Mouse (Mus musculus) fibroblast of lung, adult 2 months (primary cell): ENCODE data around the gene Cyp2j9.
"Not testable (repeated sequence)": the region's sequence is repeated elsewhere in the genome, so short reads cannot be mapped to it uniquely, and the experiment has no call there.

ENCODE experiments used
- DNase-seq: peaks from one replicate; pipeline ENCODE4 v3.0.0-alpha.2; 2011; ENCODE audit warnings: low read depth

Gene Cyp2j9

DNA sequence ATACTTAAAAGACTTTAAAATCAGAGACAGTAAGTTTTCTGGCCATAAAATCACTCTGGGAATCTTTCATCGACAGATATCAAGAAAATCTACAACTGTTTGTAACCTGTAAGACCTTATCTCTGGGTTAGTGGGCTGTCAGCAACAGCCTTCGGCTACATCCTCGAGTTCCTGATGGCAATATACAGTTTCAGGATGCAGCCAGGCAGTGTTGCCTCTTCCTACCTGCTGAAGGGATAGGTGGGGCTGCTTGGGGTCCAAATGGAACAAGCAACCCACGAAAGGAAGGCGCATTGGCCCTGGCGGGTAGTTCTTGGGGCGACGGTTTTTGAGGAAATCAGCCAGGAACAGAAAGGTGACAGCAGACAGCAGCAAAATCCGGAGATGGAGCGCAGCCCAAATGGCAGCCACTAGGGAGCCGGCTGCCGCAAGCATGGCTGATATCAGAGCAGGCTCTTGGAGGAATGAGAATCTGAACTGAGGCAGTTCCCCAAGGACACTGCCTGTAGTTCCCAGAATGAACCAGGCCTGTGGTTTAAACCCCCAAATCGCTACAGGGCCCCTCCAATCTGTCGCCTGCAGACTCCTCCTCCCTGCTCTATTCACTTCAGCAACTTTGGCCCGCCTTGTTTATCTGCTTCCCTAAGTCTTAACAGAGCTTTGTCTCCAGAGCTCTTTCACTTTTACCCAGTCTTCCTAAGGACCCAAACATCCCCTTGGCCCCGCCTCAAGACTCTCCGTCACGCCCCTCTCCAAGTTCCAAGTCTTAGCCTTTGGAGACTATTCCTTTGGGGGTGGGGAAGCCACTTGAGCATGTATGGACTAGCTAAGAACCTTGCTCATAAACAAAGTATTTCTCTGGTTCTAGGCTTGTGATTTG, at the start of gene Cyp2j9:
Gene Cyp2j9, minus strand, starts transcription at position 668 of the 880 bp plus-strand sequence.
- DNase-seq: peak; percentile 53

DNA sequence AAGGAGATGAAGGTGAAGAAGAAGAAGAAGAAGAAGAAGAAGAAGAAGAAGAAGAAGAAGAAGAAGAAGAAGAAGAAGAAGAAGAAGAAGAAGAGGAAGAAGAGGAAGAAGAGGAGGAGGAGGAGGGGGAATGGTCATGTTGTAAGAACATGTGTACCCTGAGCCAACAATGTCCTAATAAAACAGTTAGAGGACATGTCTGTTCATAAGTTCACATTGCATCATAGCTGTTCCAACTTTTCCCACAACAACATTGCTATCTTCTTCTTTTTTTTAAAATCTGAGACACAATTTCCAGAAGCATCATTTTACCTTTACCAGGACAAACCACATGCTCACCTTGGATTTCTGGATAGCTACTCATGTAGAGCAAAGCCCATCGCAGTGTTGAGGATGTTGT, 44.1 kb upstream of the Cyp2j9 start:
- DNase-seq: no peak

DNA sequence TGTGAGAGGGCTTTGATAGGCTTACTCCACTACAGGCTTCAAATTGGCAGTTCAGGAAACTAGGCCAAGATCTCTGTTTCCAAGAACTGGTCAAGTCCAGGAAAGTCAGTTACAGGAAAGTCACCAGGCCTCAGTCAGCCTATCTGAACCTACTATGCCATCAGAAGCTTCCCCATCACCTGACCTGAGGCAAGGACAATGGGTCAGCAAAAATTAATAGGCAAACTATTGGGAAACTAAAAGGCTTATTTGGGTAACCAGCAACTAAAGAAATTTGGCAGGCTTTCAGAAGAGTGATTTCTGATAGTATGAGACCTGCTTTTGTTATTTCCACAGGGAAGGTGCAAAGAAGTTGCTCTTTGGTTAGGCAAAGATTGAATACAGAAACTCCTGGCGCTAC, 31.1 kb upstream of the Cyp2j9 start:
- no peak for DNase-seq

DNA sequence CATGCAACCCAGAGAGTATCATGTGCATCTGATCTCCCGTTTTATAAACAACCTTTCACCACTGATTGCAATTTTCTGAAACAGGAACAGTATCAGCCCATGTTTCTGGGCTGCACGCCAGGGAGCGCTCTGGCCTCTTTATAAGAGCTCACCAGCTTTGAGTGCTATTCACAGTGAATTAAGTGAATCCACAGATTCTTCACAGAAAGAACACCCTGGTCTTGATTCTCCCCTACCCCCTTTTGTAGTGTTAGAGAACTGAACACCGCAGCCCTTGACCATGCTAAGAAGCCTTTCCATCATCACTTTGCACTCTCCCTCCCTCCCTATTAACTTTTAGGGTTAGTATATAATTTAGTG, 393 bp upstream of the Cyp2j9 start:
- no peak for DNase-seq

DNA sequence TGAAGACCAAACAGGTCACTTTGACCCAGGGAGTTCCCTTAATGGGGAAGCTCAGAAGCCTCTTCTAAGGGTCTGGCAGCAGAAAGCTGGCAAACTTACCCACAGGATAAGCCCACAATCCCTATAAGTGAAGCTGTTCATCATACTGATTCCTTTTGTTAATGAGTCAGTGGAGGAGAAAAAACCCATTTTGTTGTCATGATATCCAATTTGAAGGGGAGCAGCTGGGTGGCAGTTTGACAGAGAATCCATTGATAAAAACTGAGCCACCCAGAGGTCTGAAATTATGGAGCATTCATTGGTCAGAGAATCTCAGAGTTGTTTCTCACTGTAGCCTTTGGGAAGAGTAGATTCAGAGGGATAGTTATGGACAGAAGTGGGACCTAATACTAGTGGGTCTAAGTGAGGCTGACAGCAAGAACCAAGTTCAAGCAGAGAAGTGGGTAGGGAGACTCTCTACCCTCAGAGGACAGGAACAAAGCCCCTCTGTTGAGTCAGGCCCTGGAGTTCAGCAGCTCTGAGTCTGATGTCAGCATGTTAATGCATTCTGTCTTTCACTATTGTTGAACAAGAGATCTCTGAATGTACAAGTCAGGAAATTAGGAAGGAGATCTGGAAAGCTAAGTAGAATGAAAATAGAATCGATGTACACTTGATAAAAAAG, 9.8 kb downstream of the Cyp2j9 start:
- no peak for DNase-seq

DNA sequence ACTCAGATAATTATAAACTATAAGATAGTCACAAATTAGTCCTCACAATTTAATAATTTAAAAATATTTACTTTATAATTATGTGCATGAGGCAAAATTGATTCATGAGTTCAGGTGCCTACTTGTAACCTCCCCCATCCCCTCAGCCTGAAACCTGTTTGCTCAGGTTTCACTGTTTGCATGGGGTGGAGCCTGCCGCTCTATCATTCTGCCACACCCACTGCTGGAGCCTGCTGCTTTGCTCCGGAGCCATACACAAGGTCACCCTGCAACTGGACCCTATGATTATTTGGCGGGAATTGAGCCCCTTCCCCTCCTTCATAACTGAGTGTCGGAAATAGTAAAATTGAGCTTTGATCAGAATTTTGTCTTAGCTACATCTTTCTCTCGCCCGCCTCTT, 11.0 kb downstream of the Cyp2j9 start:
- not testable (repeated sequence) for DNase-seq

DNA sequence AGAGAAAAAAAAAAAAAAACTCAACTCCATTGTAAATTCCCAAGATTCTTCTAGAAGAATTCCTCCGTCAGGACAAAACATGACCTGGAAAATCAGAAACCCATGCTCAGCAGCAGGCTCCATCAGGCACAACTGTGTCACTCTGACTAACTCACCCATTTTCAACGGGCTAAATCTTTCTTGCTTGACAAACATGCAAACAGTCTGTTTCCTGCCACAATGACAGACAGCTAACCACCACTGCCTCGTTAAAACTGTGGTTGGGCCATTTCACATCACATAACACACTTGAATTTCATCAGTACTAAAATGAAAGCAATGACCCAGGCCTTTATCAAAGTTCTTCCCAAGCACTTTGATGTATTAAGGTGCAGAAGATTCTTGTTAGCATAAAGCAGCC, 21.9 kb downstream of the Cyp2j9 start:
- no peak for DNase-seq

DNA sequence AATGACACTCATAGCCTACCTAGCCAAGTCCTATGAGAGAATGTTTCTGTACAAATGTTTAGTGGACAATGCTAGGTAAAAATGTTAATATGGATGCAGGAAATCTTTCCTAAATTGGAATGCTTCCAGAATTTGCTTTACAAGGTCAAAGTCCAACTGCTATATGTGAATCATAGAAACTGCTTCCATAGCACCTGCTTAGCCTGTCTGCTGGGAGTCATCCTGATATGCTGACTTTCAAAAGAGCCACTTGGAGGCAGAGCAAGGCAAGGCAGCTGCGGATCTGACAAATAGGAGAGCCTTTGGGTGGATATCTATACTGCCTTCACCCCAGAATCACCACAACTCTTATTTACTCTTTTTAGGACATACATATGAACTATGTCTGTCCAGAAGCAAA, 23.4 kb downstream of the Cyp2j9 start:
- no peak for DNase-seq

DNA sequence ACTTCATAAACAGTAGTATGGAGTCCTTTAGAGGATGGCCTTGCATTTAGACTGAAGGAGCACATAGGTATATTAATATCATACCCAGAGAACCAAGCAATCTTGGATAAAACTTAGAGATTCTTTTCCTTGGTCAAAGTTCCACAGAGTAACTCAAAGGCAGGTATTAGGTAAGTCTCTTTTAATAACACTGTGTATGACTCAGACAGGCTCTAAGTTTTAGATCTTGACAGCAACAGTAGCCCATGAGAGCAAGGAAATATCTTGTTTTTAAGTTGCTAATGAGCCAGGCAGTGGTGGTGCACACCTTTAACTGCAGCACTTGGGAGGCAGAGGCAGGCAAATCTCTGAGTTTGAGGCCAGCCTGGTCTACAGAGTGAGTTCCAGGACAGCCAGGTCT, 25.6 kb downstream of the Cyp2j9 start:
- DNase-seq: no peak

DNA sequence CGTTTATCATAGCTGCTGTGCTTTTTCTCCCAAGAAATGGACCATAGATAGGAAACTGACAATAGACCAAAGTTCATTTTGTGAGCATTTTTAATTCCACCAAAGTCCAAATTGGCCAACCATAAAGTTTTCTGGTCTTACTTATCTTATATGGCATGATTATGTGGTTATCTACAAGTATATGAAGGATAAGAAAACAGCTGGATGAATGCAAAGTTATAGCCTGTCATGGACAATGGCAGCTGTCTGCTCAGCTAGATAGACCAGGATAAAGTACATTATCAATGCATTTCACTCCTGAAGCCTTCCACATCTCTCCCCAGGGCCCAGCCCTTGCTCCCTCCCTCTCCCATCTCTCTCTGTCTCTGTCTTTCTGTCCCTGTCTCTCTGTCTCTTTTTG, 30.9 kb downstream of the Cyp2j9 start:
- DNase-seq: no peak

DNA sequence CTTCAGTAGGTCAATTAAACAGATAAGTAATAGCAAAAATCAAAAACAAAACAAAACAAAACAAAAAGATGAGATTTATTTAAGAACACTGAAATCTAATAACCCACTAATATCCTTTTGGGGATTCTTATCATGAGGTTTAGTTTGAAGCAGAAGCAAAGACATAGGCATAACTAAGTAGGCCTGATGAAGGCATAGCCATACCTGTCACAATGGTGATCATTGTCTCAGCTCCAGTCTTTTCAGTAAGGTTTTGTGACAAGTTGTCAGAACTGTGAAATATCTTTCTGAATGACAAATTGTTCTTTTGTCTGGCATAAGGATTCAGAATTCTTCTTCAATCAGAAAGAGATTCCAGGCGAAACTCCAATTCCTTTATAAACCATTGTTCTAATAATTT, 31.6 kb downstream of the Cyp2j9 start:
- DNase-seq: no peak

DNA sequence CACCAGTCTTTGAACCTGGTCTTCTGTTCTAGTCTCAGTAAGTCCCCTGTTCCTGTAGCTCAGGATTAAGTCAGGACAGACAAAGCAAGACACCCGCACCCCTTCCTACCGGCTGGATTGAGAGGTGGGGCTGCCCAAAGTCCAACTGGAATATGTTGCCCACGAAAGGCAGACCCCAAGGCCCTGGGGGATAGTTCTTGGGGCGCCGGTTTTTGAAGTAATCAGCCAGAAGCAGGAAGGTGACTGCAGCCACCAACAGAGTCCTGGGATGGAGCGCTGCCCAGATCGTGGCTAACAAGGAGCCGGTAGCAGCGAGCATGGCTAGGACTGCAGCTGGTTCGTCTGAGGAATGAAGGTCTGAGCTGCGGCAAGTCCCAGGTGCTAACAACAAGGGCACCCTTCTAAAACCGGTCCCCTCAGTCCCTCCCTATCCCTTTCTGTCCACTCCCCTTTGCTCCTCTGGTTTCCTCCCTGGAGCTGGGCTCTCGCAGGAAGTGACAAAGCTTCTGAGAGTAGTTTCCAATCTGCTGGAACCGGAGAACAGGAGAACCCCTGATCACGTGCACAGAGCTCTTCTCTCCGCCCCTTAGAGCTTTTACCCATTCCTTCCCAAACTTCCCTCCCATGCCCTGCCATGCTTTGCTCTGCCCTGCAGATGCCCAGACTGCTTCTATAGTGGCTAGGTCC, 38.1 kb downstream of the Cyp2j9 start, which contains the start of gene Cyp2j6:
Gene Cyp2j6, minus strand, starts transcription at position 529 of the 687 bp plus-strand sequence.
- peak; percentile 57 for DNase-seq

DNA sequence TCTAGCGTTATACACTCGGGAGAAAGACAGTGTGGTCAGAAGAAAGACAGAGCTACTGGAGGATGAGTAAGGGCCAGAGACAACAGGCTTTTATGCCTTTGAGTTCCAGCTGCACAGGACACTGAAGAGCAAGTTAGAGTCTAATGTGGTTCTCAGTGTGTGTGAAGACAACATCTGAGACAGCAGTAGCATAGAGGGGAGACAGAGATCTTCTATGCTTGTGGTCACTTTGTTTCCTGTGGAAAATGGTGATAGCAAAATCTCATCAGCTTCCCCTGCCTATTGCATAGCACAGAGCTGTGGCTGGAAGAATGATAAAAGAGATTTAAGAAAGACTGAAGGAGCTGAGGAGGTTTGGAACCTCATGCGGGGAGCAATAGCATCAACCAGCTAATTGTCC, 39.8 kb downstream of the Cyp2j9 start:
- no peak for DNase-seq

DNA sequence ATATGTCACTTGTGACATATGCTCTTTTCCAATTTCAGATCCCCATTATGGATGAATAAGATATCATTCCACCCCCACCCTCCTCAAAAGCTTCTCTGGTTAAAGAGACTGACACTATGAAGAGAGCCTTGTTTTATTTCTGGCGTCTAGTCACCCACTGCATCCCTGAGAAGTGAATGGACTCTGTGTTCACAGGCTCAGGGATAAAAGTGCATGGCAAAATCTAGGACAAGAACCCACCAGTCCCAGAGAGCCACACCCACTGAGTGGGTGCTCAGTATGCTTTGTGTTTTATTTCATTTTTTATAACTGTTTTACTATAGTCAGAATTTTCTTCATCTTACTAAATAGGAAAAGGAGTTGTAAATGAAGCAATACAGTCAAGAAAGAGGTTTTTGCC, 45.4 kb downstream of the Cyp2j9 start:
- DNase-seq: peak; percentile 42

DNA sequence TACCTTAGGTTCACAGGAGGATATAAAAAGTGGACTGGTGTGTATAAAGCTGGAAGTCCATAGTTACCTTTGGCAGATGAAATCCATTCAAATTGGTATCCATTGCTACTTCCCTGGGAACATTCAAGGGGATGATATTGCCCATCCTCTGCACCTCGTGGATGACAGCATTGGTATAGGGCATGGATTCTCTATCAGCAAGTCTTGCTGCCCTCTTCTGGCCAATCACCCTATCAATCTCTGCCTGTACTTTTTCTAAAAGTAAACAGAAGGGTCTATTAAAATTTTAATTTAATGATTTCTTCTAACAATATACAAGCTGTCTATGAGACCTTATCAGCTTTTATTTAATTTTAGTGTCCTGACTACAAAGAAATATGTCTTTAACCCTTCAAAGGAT, 65.6 kb downstream of the Cyp2j9 start:
- no peak for DNase-seq

DNA sequence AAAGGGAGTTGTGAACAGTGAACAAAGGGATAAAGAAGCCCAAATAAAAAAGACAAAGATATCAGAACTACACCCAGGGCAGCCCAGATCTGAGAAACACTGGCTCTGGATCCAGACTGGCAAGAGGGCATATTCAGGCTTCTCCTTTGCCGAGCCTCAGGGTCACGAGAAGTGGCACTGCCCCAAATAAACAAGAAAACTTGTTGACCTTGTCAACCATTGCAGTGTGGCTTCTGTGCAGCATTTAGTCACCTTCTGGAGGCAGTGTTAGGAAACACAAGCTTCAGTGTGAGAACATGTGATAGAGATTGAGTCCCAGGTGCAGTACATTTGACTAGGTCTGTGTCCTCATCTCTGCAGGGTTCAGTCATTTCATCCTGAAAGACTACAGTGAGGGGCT, 69.1 kb downstream of the Cyp2j9 start:
- no peak for DNase-seq
